8 mouse cellular contexts compared by ENCODE assay signal in genomic region chr7:25394754-25395153, GRCm38 (mm10). TPM values are rescaled to one million over a fixed set of nuclear protein-coding genes. Genes with fewer than 3 reads are reported as not detected.
A peak's percentile ranks its signal among the peaks of the same experiment; 100 is the strongest.
DNase-seq lines count a peak whose midpoint lies in the region; ATAC-seq lines count a peak whose summit lies in the region.

No protein-coding gene starts in this region.

- peak overlapping the region; percentile 76 for H3K9ac ChIP-seq in kidney, embryonic 16.5 days (replicated peaks; ENCODE audit: low read length)
- peak overlapping the region; percentile 79 for H3K9ac ChIP-seq in hindbrain, embryonic 15.5 days
- H3K9ac ChIP-seq in midbrain, embryonic 16.5 days (ENCODE audit: low read depth, low read length): peak overlapping the region; percentile 70

- peaks cover 41% of the 10 kb centered on the region for H3K4me1 ChIP-seq in kidney, embryonic 16.5 days (ENCODE audit: insufficient read depth, low read length)
- peaks cover 59% of the 10 kb centered on the region for H3K4me1 ChIP-seq in embryonic facial prominence, embryonic 10.5 days
- H3K4me1 ChIP-seq in hindbrain, embryonic 15.5 days (replicated peaks): peaks cover 50% of the 10 kb centered on the region
- peaks cover 28% of the 10 kb centered on the region for H3K4me1 ChIP-seq in midbrain, embryonic 16.5 days (ENCODE audit: control insufficient read depth, insufficient read depth, low read length)

- H3K27me3 ChIP-seq in kidney, embryonic 16.5 days (ENCODE audit: insufficient read depth, low read length): no peaks in the 10 kb centered on the region
- peaks cover 21% of the 10 kb centered on the region for H3K27me3 ChIP-seq in embryonic facial prominence, embryonic 10.5 days (replicated peaks; ENCODE audit: low read depth, poor library complexity, severe bottlenecking)
- H3K27me3 ChIP-seq in hindbrain, embryonic 15.5 days: no peaks in the 10 kb centered on the region
- no peaks in the 10 kb centered on the region for H3K27me3 ChIP-seq in midbrain, embryonic 16.5 days (ENCODE audit: control insufficient read depth, insufficient read depth, low read depth, low read length)

- H3K27ac ChIP-seq in kidney, embryonic 16.5 days (ENCODE audit: low read length): no peak overlapping the region
- peak overlapping the region; percentile 81 for H3K27ac ChIP-seq in embryonic facial prominence, embryonic 10.5 days (replicated peaks)
- peak overlapping the region; percentile 83 for H3K27ac ChIP-seq in hindbrain, embryonic 15.5 days (replicated peaks)
- peak overlapping the region; percentile 71 for H3K27ac ChIP-seq in midbrain, embryonic 16.5 days (ENCODE audit: low read length)

- DNase-seq in kidney, postnatal 10 days: no peak
- no peak for DNase-seq in embryonic facial prominence, embryonic 10.5 days (ENCODE audit: low spot score)
- no peak for DNase-seq in embryo, embryonic 9.5 days (ENCODE audit: extremely low spot score)
- DNase-seq in lung, postnatal 4 days: no peak
- DNase-seq in kidney, postnatal 14 days: no peak

- no peaks in the 10 kb centered on the region for H3K36me3 ChIP-seq in kidney, embryonic 16.5 days (ENCODE audit: insufficient read depth, low read length)
- no peaks in the 10 kb centered on the region for H3K36me3 ChIP-seq in embryonic facial prominence, embryonic 10.5 days (replicated peaks)
- no peaks in the 10 kb centered on the region for H3K36me3 ChIP-seq in hindbrain, embryonic 15.5 days
- H3K36me3 ChIP-seq in midbrain, embryonic 16.5 days (ENCODE audit: control insufficient read depth, insufficient read depth, low read length): no peaks in the 10 kb centered on the region

- ATAC-seq in kidney, embryonic 16.5 days (ENCODE audit: low FRiP score, low TSS enrichment): no peak
- ATAC-seq in hindbrain, embryonic 15.5 days (ENCODE audit: low FRiP score, low read depth): no peak
- no peak for ATAC-seq in midbrain, embryonic 16.5 days

- H3K9me3 ChIP-seq in kidney, embryonic 16.5 days (ENCODE audit: low read length): no peaks in the 10 kb centered on the region
- no peaks in the 10 kb centered on the region for H3K9me3 ChIP-seq in embryonic facial prominence, embryonic 10.5 days
- no peaks in the 10 kb centered on the region for H3K9me3 ChIP-seq in hindbrain, embryonic 15.5 days
- no peaks in the 10 kb centered on the region for H3K9me3 ChIP-seq in midbrain, embryonic 16.5 days (replicated peaks; ENCODE audit: control insufficient read depth, low read length, poor library complexity, severe bottlenecking)

- WGBS in kidney, embryonic 16.5 days: 13% methylated on average over 7 of the region's 7 CpGs
- 25% methylated on average over 7 of the region's 7 CpGs for WGBS in embryonic facial prominence, embryonic 10.5 days
- WGBS in hindbrain, embryonic 15.5 days: 8% methylated on average over 7 of the region's 7 CpGs
- 24% methylated on average over 7 of the region's 7 CpGs for WGBS in midbrain, embryonic 16.5 days

- peak overlapping the region; percentile 74 for H3K4me3 ChIP-seq in kidney, embryonic 16.5 days (ENCODE audit: low read length)
- H3K4me3 ChIP-seq in embryonic facial prominence, embryonic 10.5 days: peak overlapping the region; percentile 73
- peak overlapping the region; percentile 78 for H3K4me3 ChIP-seq in hindbrain, embryonic 15.5 days
- H3K4me3 ChIP-seq in midbrain, embryonic 16.5 days (ENCODE audit: low read depth, low read length): peak overlapping the region; percentile 62

- H3K4me2 ChIP-seq in kidney, embryonic 16.5 days (replicated peaks; ENCODE audit: low read depth, low read length): peak overlapping the region; percentile 88
- H3K4me2 ChIP-seq in hindbrain, embryonic 15.5 days: peak overlapping the region; percentile 70
- H3K4me2 ChIP-seq in midbrain, embryonic 16.5 days (ENCODE audit: low read length): peak overlapping the region; percentile 61

RNA-seq across cellular contexts. Expression of gene Lipe, which starts 3.8 kb away (rescaled TPM):
- polyA plus RNA-seq in kidney, embryonic 16.5 days (2015; fragmentation: Nextera tagmentation; extraction: Ambion mirVana): 11.2 and 11.9 TPM in 2 replicates
- 7.8 and 11.6 TPM in 2 replicates for polyA plus RNA-seq in embryonic facial prominence, embryonic 10.5 days (2016; fragmentation: Nextera tagmentation; extraction: Ambion mirVana)
- polyA plus RNA-seq in hindbrain, embryonic 15.5 days (2015; fragmentation: Nextera tagmentation; extraction: Ambion mirVana): 9.9 and 11.0 TPM in 2 replicates
- polyA plus RNA-seq in midbrain, embryonic 16.5 days (2015; fragmentation: Nextera tagmentation; extraction: Ambion mirVana): 9.8 and 12.5 TPM in 2 replicates

RNA-seq across cellular contexts. Expression of gene Cxcl17, which starts 17.9 kb away (rescaled TPM):
- 0.65 and 1.0 TPM in 2 replicates for polyA plus RNA-seq in kidney, embryonic 16.5 days (2015; fragmentation: Nextera tagmentation; extraction: Ambion mirVana)
- polyA plus RNA-seq in embryonic facial prominence, embryonic 10.5 days (2016; fragmentation: Nextera tagmentation; extraction: Ambion mirVana): 0.69 and 0.75 TPM in 2 replicates
- polyA plus RNA-seq in hindbrain, embryonic 15.5 days (2015; fragmentation: Nextera tagmentation; extraction: Ambion mirVana): 1.2 and 1.3 TPM in 2 replicates
- polyA plus RNA-seq in midbrain, embryonic 16.5 days (2015; fragmentation: Nextera tagmentation; extraction: Ambion mirVana): 0.48 and 1.0 TPM in 2 replicates

RNA-seq across cellular contexts. Expression of gene Cnfn, which starts 25.2 kb away (rescaled TPM):
- 1.4 TPM in 1 of 2 replicates, not detected in the other for polyA plus RNA-seq in kidney, embryonic 16.5 days (2015; fragmentation: Nextera tagmentation; extraction: Ambion mirVana)
- not detected in 2 replicates for polyA plus RNA-seq in embryonic facial prominence, embryonic 10.5 days (2016; fragmentation: Nextera tagmentation; extraction: Ambion mirVana)
- not detected in 2 replicates for polyA plus RNA-seq in hindbrain, embryonic 15.5 days (2015; fragmentation: Nextera tagmentation; extraction: Ambion mirVana)
- not detected in 2 replicates for polyA plus RNA-seq in midbrain, embryonic 16.5 days (2015; fragmentation: Nextera tagmentation; extraction: Ambion mirVana)
